Mouse (Mus musculus) liver, adult 10 weeks (tissue): Measurements from ENCODE around the gene Slc37a2. TPM values are rescaled to one million over a fixed set of nuclear protein-coding genes. Genes with fewer than 3 reads are reported as not detected.

ENCODE experiments used
- polyA plus RNA-seq: library from polyadenylated mRNA; stranded (reverse); fragments of 350-450 nt; fragmentation: Illumina TruSeq; extraction: RNeasy Lipid Tissue Mini Kit (QIAGEN cat#74804); gene quantifications from one replicate; pipeline ENCODE4 v1.2.3, GENCODE M21; 2014; ENCODE audit warnings: low read depth, low replicate concordance

Gene Slc37a2
- 1.5 TPM for polyA plus RNA-seq

GRCm38 (mm10) chr9:37255149-37255888, at the start of gene Slc37a2:
Slc37a2 (minus strand) TSS chr9:37255738.

GRCm38 (mm10) chr9:37207929-37208411, 47.6 kb downstream of the Slc37a2 start, which contains the start of gene Tmem218:
Tmem218 (plus strand) TSS chr9:37208223.

Other genes with a start within 250 kb of the Slc37a2 start
- gene Pknox2, start 108.3 kb downstream of the Slc37a2 start, polyA plus RNA-seq, result 0.16 TPM
- gene Tmem218, start 47.5 kb downstream of the Slc37a2 start, polyA plus RNA-seq, result 3.5 TPM
- 1.3 TPM for gene Ccdc15, start 92.7 kb upstream of the Slc37a2 start, polyA plus RNA-seq
- gene Hepacam, start 111.6 kb upstream of the Slc37a2 start, polyA plus RNA-seq, result not detected
- 0.90 TPM for gene Robo4, start 146.2 kb upstream of the Slc37a2 start, polyA plus RNA-seq
- not detected for gene Robo3, start 177.5 kb upstream of the Slc37a2 start, polyA plus RNA-seq
- gene Msantd2, start 233.6 kb upstream of the Slc37a2 start, polyA plus RNA-seq, result 17.9 TPM